In genomic region chr7:98567056-98567455, GRCm38 (mm10) we compare ENCODE assay signal across 21 mouse cellular contexts.
A peak's percentile ranks its signal among the peaks of the same experiment; 100 is the strongest.
DNase-seq lines count a peak whose midpoint lies in the region; ATAC-seq and TF ChIP-seq lines count a peak whose summit lies in the region.
"Had no signal": no experiment of that assay in that cellular context is flagged by ENCODE, and none has a peak within 500 bp of the region (broad histone marks: within the 10 kb centered on the region; RNA-seq: fewer than 3 reads in every experiment).

No protein-coding gene starts in this region.

- H3K36me3 ChIP-seq in heart, embryonic 13.5 days = no peaks in the 10 kb centered on the region
- no peaks in the 10 kb centered on the region for H3K36me3 ChIP-seq in kidney, embryonic 16.5 days (ENCODE audit: insufficient read depth, low read length)
- no peaks in the 10 kb centered on the region for H3K36me3 ChIP-seq in testis, adult 2 months (ENCODE audit: control insufficient read depth, insufficient read depth, low read length)
- H3K36me3 ChIP-seq: embryonic facial prominence, embryonic 15.5 days; hindbrain, embryonic 15.5 days; intestine, embryonic 15.5 days; limb, embryonic 13.5 days; liver, embryonic 12.5 days had no signal

- TF ChIP-seq POLR2A in testis, adult 2 months (IDR thresholded peaks at IDR 0.05; ENCODE audit: control insufficient read depth, low read depth, low read length) = no peak

- H3K27ac ChIP-seq in heart, embryonic 13.5 days (replicated peaks) = peak overlapping the region; percentile 36; the same call in 1 of the 2 replicates
- H3K27ac ChIP-seq in kidney, embryonic 16.5 days (ENCODE audit: low read length) = peak overlapping the region; percentile 49
- H3K27ac ChIP-seq in testis, adult 2 months (ENCODE audit: control insufficient read depth, insufficient read depth, low read depth, low read length) = no peak overlapping the region
- H3K27ac ChIP-seq: embryonic facial prominence, embryonic 15.5 days; gastrocnemius, adult 2 months; hindbrain, embryonic 15.5 days; intestine, embryonic 15.5 days; limb, embryonic 13.5 days; liver, embryonic 12.5 days had no signal

- H3K4me2 ChIP-seq in heart, embryonic 13.5 days = no peak overlapping the region
- H3K4me2 ChIP-seq in kidney, embryonic 16.5 days (replicated peaks; ENCODE audit: low read depth, low read length) = no peak overlapping the region
- H3K4me2 ChIP-seq: embryonic facial prominence, embryonic 15.5 days; heart, embryonic 11.5 days; hindbrain, embryonic 15.5 days; intestine, embryonic 15.5 days; limb, embryonic 13.5 days; liver, embryonic 12.5 days; midbrain, embryonic 11.5 days had no signal

- H3K9me3 ChIP-seq in heart, embryonic 13.5 days = no peaks in the 10 kb centered on the region
- no peaks in the 10 kb centered on the region for H3K9me3 ChIP-seq in kidney, embryonic 16.5 days (ENCODE audit: low read length)
- H3K9me3 ChIP-seq: embryonic facial prominence, embryonic 15.5 days; hindbrain, embryonic 15.5 days; intestine, embryonic 15.5 days; limb, embryonic 13.5 days; liver, embryonic 12.5 days had no signal

- no peak overlapping the region for H3K9ac ChIP-seq in heart, embryonic 13.5 days
- H3K9ac ChIP-seq in kidney, embryonic 16.5 days (replicated peaks; ENCODE audit: low read length) = no peak overlapping the region
- H3K9ac ChIP-seq: embryonic facial prominence, embryonic 15.5 days; hindbrain, embryonic 15.5 days; intestine, embryonic 15.5 days; limb, embryonic 13.5 days; liver, embryonic 12.5 days had no signal

- no peak for DNase-seq in heart, postnatal 4 days
- DNase-seq in kidney, postnatal 4 days = no peak
- DNase-seq in testis, postnatal 14 days (ENCODE audit: low spot score) = no peak
- DNase-seq in left cerebral cortex, postnatal 25 days (ENCODE audit: low spot score in 2 of 2) = no peak
- no peak for DNase-seq in MN1 (ENCODE audit: low spot score)
- DNase-seq: adrenal gland, postnatal 36 days; cerebellum, adult 11 months; cerebellum, adult 9-11 months; gastrocnemius, adult 2 months; lung, adult 18-20 months had no signal

- intact Hi-C loops in left cerebral cortex, postnatal 25 days (cut with DNase I) = no loop called here

- peaks cover 38% of the 10 kb centered on the region for H3K4me1 ChIP-seq in heart, embryonic 13.5 days
- H3K4me1 ChIP-seq in kidney, embryonic 16.5 days (ENCODE audit: insufficient read depth, low read length) = peaks cover 41% of the 10 kb centered on the region
- no peaks in the 10 kb centered on the region for H3K4me1 ChIP-seq in testis, adult 2 months (ENCODE audit: control insufficient read depth, insufficient read depth, low read length)
- H3K4me1 ChIP-seq: hindbrain, embryonic 15.5 days had no signal

- H3K4me3 ChIP-seq in heart, embryonic 13.5 days = no peak overlapping the region
- no peak overlapping the region for H3K4me3 ChIP-seq in kidney, embryonic 16.5 days (ENCODE audit: low read length)
- peak overlapping the region; percentile 57 for H3K4me3 ChIP-seq in testis, adult 2 months (ENCODE audit: control insufficient read depth, low read depth, low read length)
- H3K4me3 ChIP-seq: embryonic facial prominence, embryonic 15.5 days; gastrocnemius, adult 2 months; hindbrain, embryonic 15.5 days; intestine, embryonic 15.5 days; limb, embryonic 13.5 days; liver, embryonic 12.5 days had no signal

- ATAC-seq in heart, embryonic 13.5 days (ENCODE audit: extremely low read depth, insufficient number of reproducible peaks, low FRiP score, low TSS enrichment) = no peak
- no peak for ATAC-seq in kidney, embryonic 16.5 days (ENCODE audit: low FRiP score, low TSS enrichment)
- ATAC-seq: forebrain, embryonic 14.5 days; intestine, embryonic 15.5 days; liver, embryonic 12.5 days had no signal

- no peaks in the 10 kb centered on the region for H3K27me3 ChIP-seq in heart, embryonic 13.5 days (replicated peaks)
- H3K27me3 ChIP-seq in kidney, embryonic 16.5 days (ENCODE audit: insufficient read depth, low read length) = no peaks in the 10 kb centered on the region
- H3K27me3 ChIP-seq in testis, adult 2 months (ENCODE audit: control insufficient read depth, insufficient read depth, low read length) = no peaks in the 10 kb centered on the region
- H3K27me3 ChIP-seq: embryonic facial prominence, embryonic 15.5 days; hindbrain, embryonic 15.5 days; intestine, embryonic 15.5 days; limb, embryonic 13.5 days; liver, embryonic 12.5 days had no signal

- WGBS in heart, embryonic 13.5 days = 42% methylated on average over 5 of the region's 5 CpGs
- 25% methylated on average over 5 of the region's 5 CpGs for WGBS in kidney, embryonic 16.5 days

- TF ChIP-seq CTCF in testis, adult 2 months (IDR thresholded peaks at IDR 0.05; ENCODE audit: control insufficient read depth, insufficient read depth, insufficient replicate concordance, low read depth, low read length) = no peak
